Mouse (Mus musculus) small intestine, adult 2 months (tissue): ENCODE data around the gene Mgat2. TPM values are rescaled to one million over a fixed set of nuclear protein-coding genes. Genes with fewer than 3 reads are reported as not detected.
"Not testable (repeated sequence)": the region's sequence is repeated elsewhere in the genome, so short reads cannot be mapped to it uniquely, and the experiment has no call there.

Experiments
- H3K27ac ChIP-seq: fragments of 200-500 bp; 2 replicates; pipeline ENCODE4 v1.5.1; 2012; ENCODE audit warnings: low read depth, low read length, control low read depth, inconsistent platforms; ENCODE audit not compliant: insufficient read depth
- H3K27me3 ChIP-seq: fragments of 200-500 bp; 2 replicates; pipeline ENCODE4 v1.6.1; 2012; ENCODE audit warnings: mild to moderate bottlenecking, moderate library complexity, low read length, inconsistent platforms; ENCODE audit not compliant: control insufficient read depth, insufficient read depth
- H3K36me3 ChIP-seq: fragments of 200-500 bp; 2 replicates; pipeline ENCODE4 v1.6.1; 2012; ENCODE audit warnings: mild to moderate bottlenecking, low read length, control low read depth, inconsistent platforms; ENCODE audit not compliant: control insufficient read depth, insufficient read depth
- H3K4me1 ChIP-seq: fragments of 200-500 bp; 2 replicates; pipeline ENCODE4 v1.6.1; 2012; ENCODE audit warnings: low read length, inconsistent platforms, mixed read lengths; ENCODE audit not compliant: control insufficient read depth, insufficient read depth, insufficient read length
- H3K4me3 ChIP-seq: fragments of 200-500 bp; 2 replicates; pipeline ENCODE4 v1.5.1; 2012; ENCODE audit warnings: low read depth, mild to moderate bottlenecking, control low read depth, inconsistent platforms, low read length, moderate library complexity
- CTCF ChIP-seq: fragments of 200-500 bp; IDR thresholded peaks from 2 replicates; pipeline ENCODE4 v1.5.1; 2012; ENCODE audit warnings: low read depth, mild to moderate bottlenecking, control low read depth, inconsistent platforms, low read length, moderate library complexity, mixed read lengths; ENCODE audit not compliant: insufficient replicate concordance, insufficient read length; ENCODE audit errors: extremely low read depth
- POLR2A ChIP-seq: fragments of 200-500 bp; IDR thresholded peaks from 2 replicates; pipeline ENCODE4 v1.6.1; 2012; ENCODE audit warnings: low read depth, mild to moderate bottlenecking, control low read depth, inconsistent platforms, low read length, moderate library complexity
- WGBS: fragments of 180-500 bp; shearing (Covaris S2); methylation state at CpG from one replicate; pipeline ENCODE4 v1.1.7; 2018; 5-methylcytosine and 5-hydroxymethylcytosine counted together
- polyA plus RNA-seq: library from polyadenylated mRNA; depleted of rRNA; stranded (reverse); fragments of >200 nt; gene quantifications from 2 replicates; pipeline ENCODE4 v1.2.3, GENCODE M21; 2012

Gene Mgat2
- polyA plus RNA-seq, 1 experiment, result 20.6 TPM

GRCm38 (mm10) chr12:69164904-69165303 lies 19.1 kb upstream of the Mgat2 start:
- Histone ChIP-seq H3K27ac (no peak overlapping the region), H3K27me3 (no peaks in the 10 kb centered on the region), H3K36me3 (no peaks in the 10 kb centered on the region), H3K4me3 (no peak overlapping the region), H3K4me1 (peaks cover 3% of the 10 kb centered on the region; the same call in 1 of the 2 replicates)
- WGBS, result 37% methylated on average over 3 of the region's 3 CpGs
- TF ChIP-seq POLR2A (no peak), CTCF (no peak)

- not testable (repeated sequence) for H3K27me3 ChIP-seq, H3K4me1 ChIP-seq, H3K4me3 ChIP-seq, H3K36me3 ChIP-seq, H3K27ac ChIP-seq
- WGBS, result 82% methylated on average over 8 of the region's 8 CpGs
These were observed 16.9 kb upstream of the Mgat2 start for GRCm38 (mm10) chr12:69166861-69167581.

GRCm38 (mm10) chr12:69167656-69168460 lies 16.1 kb upstream of the Mgat2 start:
- Histone ChIP-seq H3K4me3 (peak overlapping the region; percentile 88), H3K27ac (no peak overlapping the region), H3K4me1 (peaks cover 3% of the 10 kb centered on the region; the same call in 1 of the 2 replicates), H3K27me3 (no peaks in the 10 kb centered on the region), H3K36me3 (no peaks in the 10 kb centered on the region)
- TF ChIP-seq POLR2A (no peak), CTCF (no peak)
- 9% methylated on average over 18 of the region's 18 CpGs for WGBS

- Histone ChIP-seq H3K4me1 (peaks cover 3% of the 10 kb centered on the region; the same call in 1 of the 2 replicates), H3K36me3 (no peaks in the 10 kb centered on the region), H3K4me3 (peak within 1 kb of the TSS; percentile 88), H3K27me3 (no peaks in the 10 kb centered on the region), H3K27ac (peak within 1 kb of the TSS; percentile 51; the same call in 1 of the 2 replicates)
- TF ChIP-seq POLR2A (peak; percentile 31; the same call in 1 of the 2 replicates), CTCF (peak; percentile 28; the same call in 1 of the 2 replicates)
- under 1% methylated on average over 40 of the region's 40 CpGs for WGBS
These were observed 15.4 kb upstream of the Mgat2 start, which contains the start of gene Lrr1 for GRCm38 (mm10) chr12:69168461-69169106. Gene Lrr1, plus strand, starts transcription at chr12:69168814.

- WGBS, result 91% methylated on average over 2 of the region's 2 CpGs
These were observed 12.7 kb upstream of the Mgat2 start for GRCm38 (mm10) chr12:69171307-69171706.

GRCm38 (mm10) chr12:69175975-69176374 lies 8.0 kb upstream of the Mgat2 start:
- Histone ChIP-seq H3K27ac (no peak overlapping the region), H3K27me3 (no peaks in the 10 kb centered on the region), H3K36me3 (0 out of 2 replicates have a peak, but pooled peaks cover under 1% of the 10 kb centered on the region), H3K4me3 (no peak overlapping the region), H3K4me1 (no peaks in the 10 kb centered on the region)
- no peak for TF ChIP-seq CTCF
- no peak for TF ChIP-seq POLR2A
- WGBS, result 32% methylated on average over 3 of the region's 3 CpGs

More at GRCm38 (mm10) chr12:69171307-69171706, 12.7 kb upstream of the Mgat2 start:
- Histone ChIP-seq H3K36me3 (no peaks in the 10 kb centered on the region), H3K4me3 (no peak overlapping the region), H3K27me3 (no peaks in the 10 kb centered on the region), H3K27ac (no peak overlapping the region), H3K4me1 (peaks cover 3% of the 10 kb centered on the region; the same call in 1 of the 2 replicates)
- TF ChIP-seq CTCF (no peak), POLR2A (no peak)
